Mouse (Mus musculus) cortical plate, adult 2 months (tissue): ENCODE measurements at regions not wholly inside any gene's neighbourhood (a gene's known extent, or its start where the extent isn't known, plus 50 kb on each side); places are given as distances from the start of the nearest gene placed in this dataset.

ENCODE experiments used
- CTCF ChIP-seq: fragments of 200-500 bp; IDR thresholded peaks from 2 replicates; pipeline ENCODE4 v1.5.1; 2011; ENCODE audit warnings: mild to moderate bottlenecking, control low read depth, low read length; ENCODE audit not compliant: insufficient read depth; ENCODE audit errors: extremely low read depth
- POLR2A ChIP-seq: fragments of 200-500 bp; IDR thresholded peaks from 2 replicates; pipeline ENCODE4 v1.6.1; 2011; ENCODE audit warnings: mild to moderate bottlenecking, low read length, control low read depth; ENCODE audit not compliant: insufficient read depth; ENCODE audit errors: extremely low read depth

DNA sequence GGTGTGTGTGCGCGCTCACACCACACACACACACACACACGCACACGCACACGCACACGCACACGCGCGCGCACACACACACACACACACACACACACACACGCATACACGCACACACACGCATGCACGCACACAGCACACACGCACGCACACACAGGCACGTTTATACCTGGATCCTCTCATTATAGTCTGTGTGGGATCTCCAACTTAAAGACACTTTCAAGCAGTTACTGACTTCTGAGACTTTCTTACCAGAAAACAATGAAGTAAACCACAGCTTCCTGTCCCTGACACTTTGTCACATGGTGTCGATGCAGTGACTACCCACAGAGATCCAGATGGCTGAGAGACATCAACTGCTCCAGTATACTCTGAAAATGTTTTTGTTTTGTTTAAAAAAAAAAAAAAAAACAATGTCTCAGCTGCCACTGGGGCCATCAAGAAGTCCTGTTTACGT, 68.9 kb downstream of the A730009L09Rik start:
- TF ChIP-seq POLR2A (no peak), CTCF (no peak)
